Mouse (Mus musculus): Measurements from ENCODE around the gene Sfxn5. TPM values are rescaled to one million over a fixed set of nuclear protein-coding genes. Genes with fewer than 3 reads are reported as not detected.

The Sfxn5 gene
- polyA plus RNA-seq, 1 experiment from 2014 or later = 7.2 TPM

DNA sequence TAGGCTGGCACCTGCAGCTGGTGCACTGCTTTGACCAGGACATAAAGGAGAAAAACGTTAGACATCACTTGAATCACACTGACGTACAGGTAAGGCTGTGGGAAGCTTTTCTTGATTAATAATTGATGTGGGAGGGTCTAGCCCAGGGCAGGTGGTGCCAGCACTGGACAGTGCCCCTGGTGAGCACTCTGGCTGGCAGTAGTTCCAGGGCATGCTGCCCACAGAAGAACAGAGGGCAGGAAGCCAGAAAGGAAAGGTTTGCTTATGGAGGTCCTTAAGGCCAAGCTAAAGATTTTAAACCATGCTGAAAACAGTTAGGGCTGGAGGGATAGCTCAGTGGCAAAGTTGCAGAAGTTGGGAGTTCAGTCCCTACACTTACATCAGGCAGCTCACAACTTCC, 153.2 kb downstream of the Sfxn5 start:
- H3K4me2 ChIP-seq (replicated peaks) = no peak overlapping the region
- H3K36me3 ChIP-seq = no peaks in the 10 kb centered on the region
- WGBS = 67% methylated on average over 2 of the region's 2 CpGs
- H3K9me3 ChIP-seq = no peaks in the 10 kb centered on the region
- peaks cover 5% of the 10 kb centered on the region for H3K27me3 ChIP-seq
- no peaks in the 10 kb centered on the region for H3K4me1 ChIP-seq
- ATAC-seq (ENCODE audit: insufficient number of reproducible peaks, insufficient read depth, low FRiP score, low TSS enrichment) = no peak
- no peak overlapping the region for H3K27ac ChIP-seq
- no peak overlapping the region for H3K9ac ChIP-seq
- no peak overlapping the region for H3K4me3 ChIP-seq

DNA sequence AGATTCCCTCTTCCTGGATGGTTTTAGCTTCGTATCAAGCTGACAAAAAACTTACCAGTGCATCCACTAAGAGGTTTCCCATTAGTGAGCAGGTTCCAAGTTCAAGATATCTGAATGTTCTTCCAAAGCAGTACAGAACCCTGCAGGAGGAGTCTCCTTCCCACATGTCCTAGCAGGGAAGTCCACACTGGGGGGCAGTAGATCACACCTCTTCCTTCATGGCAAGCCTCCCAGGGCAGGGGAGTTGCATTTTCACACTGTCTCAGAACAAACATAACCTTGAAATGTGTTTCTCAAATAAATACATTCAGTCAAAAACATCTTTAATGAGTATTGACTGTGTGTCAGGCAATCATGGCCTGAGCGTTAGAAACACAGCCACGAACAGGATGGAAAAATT, 153.7 kb downstream of the Sfxn5 start:
- Histone ChIP-seq H3K9ac (no peak overlapping the region), H3K27ac (no peak overlapping the region), H3K4me2 (replicated peaks) (no peak overlapping the region), H3K4me1 (no peaks in the 10 kb centered on the region), H3K4me3 (no peak overlapping the region), H3K27me3 (peaks cover 3% of the 10 kb centered on the region), H3K36me3 (no peaks in the 10 kb centered on the region), H3K9me3 (no peaks in the 10 kb centered on the region)
- no peak for ATAC-seq (ENCODE audit: insufficient number of reproducible peaks, insufficient read depth, low FRiP score, low TSS enrichment)
- 74% methylated on average over 3 of the region's 3 CpGs for WGBS

DNA sequence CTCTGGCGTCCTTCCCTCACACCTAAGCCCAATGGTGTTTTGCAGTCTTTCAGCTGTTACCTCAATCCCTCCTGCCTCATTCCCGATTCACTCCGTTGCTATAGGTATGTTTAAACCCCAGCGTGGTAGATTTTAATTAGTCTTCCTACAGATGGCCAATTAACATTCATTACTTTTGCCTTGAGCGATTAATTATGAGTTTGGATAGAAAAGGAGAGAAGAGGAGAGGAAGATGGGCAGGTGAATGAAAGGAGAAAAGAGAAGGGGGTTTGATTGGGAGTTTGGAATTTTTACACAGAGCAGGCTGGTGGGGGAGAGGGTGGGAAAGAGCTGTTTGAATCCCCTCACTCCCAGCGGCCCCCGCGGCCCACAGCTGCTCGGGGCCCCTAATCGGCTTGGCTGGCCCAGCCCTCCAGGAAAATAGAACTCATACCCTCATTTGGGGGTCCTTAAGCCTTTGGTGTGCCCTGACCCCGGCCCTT, 167.7 kb downstream of the Sfxn5 start:
- no peak overlapping the region for H3K9ac ChIP-seq
- no peaks in the 10 kb centered on the region for H3K4me1 ChIP-seq
- no peak overlapping the region for H3K4me2 ChIP-seq (replicated peaks)
- no peak for ATAC-seq (ENCODE audit: insufficient number of reproducible peaks, insufficient read depth, low FRiP score, low TSS enrichment)
- H3K27ac ChIP-seq = no peak overlapping the region
- H3K36me3 ChIP-seq = no peaks in the 10 kb centered on the region
- H3K27me3 ChIP-seq = no peaks in the 10 kb centered on the region
- H3K9me3 ChIP-seq = no peaks in the 10 kb centered on the region
- no peak overlapping the region for H3K4me3 ChIP-seq
- 46% methylated on average over 11 of the region's 11 CpGs for WGBS

Small RNAs within 50 kb of the gene (microRNA-seq; reads per million reads assigned to microRNA genes)
- not detected for gene Mir705

Other genes starting within 250 kb of the Sfxn5 start
- gene Spr, start 195.7 kb downstream of the Sfxn5 start, polyA plus RNA-seq (2016; fragmentation: Nextera tagmentation; extraction: Ambion mirVana) = 41.7 and 44.9 TPM in 2 replicates
- 0.68 and 1.8 TPM in 2 replicates for gene Emx1, start 146.0 kb downstream of the Sfxn5 start, polyA plus RNA-seq (2016; fragmentation: Nextera tagmentation; extraction: Ambion mirVana)
- gene Rab11fip5, start 41.2 kb upstream of the Sfxn5 start, polyA plus RNA-seq (2016; fragmentation: Nextera tagmentation; extraction: Ambion mirVana) = 12.3 and 13.3 TPM in 2 replicates
- not detected in 2 replicates for gene Noto, start 90.5 kb upstream of the Sfxn5 start, polyA plus RNA-seq (2016; fragmentation: Nextera tagmentation; extraction: Ambion mirVana)
- gene Smyd5, start 98.6 kb upstream of the Sfxn5 start, polyA plus RNA-seq (2016; fragmentation: Nextera tagmentation; extraction: Ambion mirVana) = 66.4 and 67.1 TPM in 2 replicates
- 525 and 526 TPM in 2 replicates for gene Cct7, start 118.1 kb upstream of the Sfxn5 start, polyA plus RNA-seq (2016; fragmentation: Nextera tagmentation; extraction: Ambion mirVana)
- 29.5 and 33.5 TPM in 2 replicates for gene Pradc1, start 118.5 kb upstream of the Sfxn5 start, polyA plus RNA-seq (2016; fragmentation: Nextera tagmentation; extraction: Ambion mirVana)
- gene Fbxo41, start 169.6 kb upstream of the Sfxn5 start, polyA plus RNA-seq (2016; fragmentation: Nextera tagmentation; extraction: Ambion mirVana) = 0.82 and 0.83 TPM in 2 replicates
- gene Egr4, start 180.2 kb upstream of the Sfxn5 start, polyA plus RNA-seq (2016; fragmentation: Nextera tagmentation; extraction: Ambion mirVana) = not detected in 2 replicates